Comparison of ENCODE assay signal across 25 mouse cellular contexts in the genomic region with DNA sequence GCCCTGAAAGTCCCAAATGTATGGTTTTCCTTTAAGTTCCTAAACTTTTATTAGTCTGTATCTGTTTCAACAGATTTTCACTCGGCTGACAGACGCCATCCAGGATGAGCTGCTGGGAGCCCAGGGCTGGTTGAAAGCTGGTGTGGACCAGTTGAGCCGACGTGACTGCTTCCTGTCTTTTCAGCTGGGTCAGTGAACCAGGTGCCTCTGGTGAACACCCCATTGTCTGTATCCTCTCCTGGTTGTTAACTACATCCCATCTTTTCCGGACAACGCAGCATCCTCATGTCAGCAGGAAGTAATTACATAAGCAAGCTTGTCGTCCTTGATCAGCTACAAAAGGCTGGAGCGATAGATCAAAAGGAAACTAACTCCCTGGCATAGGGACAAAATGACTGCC. TPM values are rescaled to one million over a fixed set of nuclear protein-coding genes. Genes with fewer than 3 reads are reported as not detected.
DNase-seq lines count a peak whose midpoint lies in the region; ATAC-seq lines count a peak whose summit lies in the region.
"Had no signal": no experiment of that assay in that cellular context is flagged by ENCODE, and none has a peak within 500 bp of the region (broad histone marks: within the 10 kb centered on the region; RNA-seq: fewer than 3 reads in every experiment).

No protein-coding gene starts in this region.

- ATAC-seq in hindbrain, embryonic 12.5 days (ENCODE audit: low FRiP score): no peak
- ATAC-seq: activated CD4-positive, CD25-positive, alpha-beta regulatory T cell, adult 4 months; CD4-positive, CD25-positive, alpha-beta regulatory T cell, adult 4 months; forebrain, embryonic 13.5 days; forebrain, embryonic 16.5 days; hindbrain, embryonic 16.5 days; Patski had no signal

- DNase-seq in retina, postnatal 1 day: peak; percentile 40
- no peak for DNase-seq in retina, embryonic 14.5 days (ENCODE audit: low spot score)
- DNase-seq in R1 (ENCODE audit: low read depth, low spot score): peak; percentile 52
- no peak for DNase-seq in limb, embryonic 10.5 days (ENCODE audit: low spot score)
- no peak for DNase-seq in gastrocnemius, postnatal 25 days
- DNase-seq: adrenal gland, adult 8-10 months; adrenal gland, postnatal 25 days; cerebellum, adult 11-12 months; cerebellum, adult 8-10 months; cerebellum, postnatal 10 days; cerebellum, postnatal 36 days; embryo, embryonic 11 days; gastrocnemius, postnatal 10 days; heart, adult 11 months had no signal

- no peak overlapping the region for H3K4me3 ChIP-seq in limb, embryonic 10.5 days
- H3K4me3 ChIP-seq in hindbrain, embryonic 12.5 days: no peak overlapping the region
- H3K4me3 ChIP-seq: forebrain, embryonic 10.5 days; forebrain, embryonic 13.5 days; hindbrain, embryonic 13.5 days had no signal

- H3K27me3 ChIP-seq in limb, embryonic 10.5 days (ENCODE audit: low read depth, poor library complexity, severe bottlenecking): no peaks in the 10 kb centered on the region
- no peaks in the 10 kb centered on the region for H3K27me3 ChIP-seq in hindbrain, embryonic 12.5 days
- H3K27me3 ChIP-seq: forebrain, embryonic 13.5 days had no signal

- WGBS in limb, embryonic 10.5 days: 54% methylated on average over 8 of the region's 8 CpGs
- WGBS in hindbrain, embryonic 12.5 days: 58% methylated on average over 8 of the region's 8 CpGs

- H3K4me2 ChIP-seq in hindbrain, embryonic 12.5 days (replicated peaks): no peak overlapping the region
- H3K4me2 ChIP-seq: forebrain, embryonic 13.5 days; heart, embryonic 11.5 days; hindbrain, embryonic 13.5 days had no signal

- H3K9me3 ChIP-seq in limb, embryonic 10.5 days (replicated peaks): no peaks in the 10 kb centered on the region
- no peaks in the 10 kb centered on the region for H3K9me3 ChIP-seq in hindbrain, embryonic 12.5 days (replicated peaks)
- H3K9me3 ChIP-seq: forebrain, embryonic 10.5 days; forebrain, embryonic 13.5 days; G1E; hindbrain, embryonic 13.5 days had no signal

- peaks cover 20% of the 10 kb centered on the region for H3K4me1 ChIP-seq in limb, embryonic 10.5 days
- no peaks in the 10 kb centered on the region for H3K4me1 ChIP-seq in hindbrain, embryonic 12.5 days
- H3K4me1 ChIP-seq: hindbrain, embryonic 13.5 days had no signal

- no peak overlapping the region for H3K9ac ChIP-seq in hindbrain, embryonic 12.5 days
- H3K9ac ChIP-seq: forebrain, embryonic 13.5 days; hindbrain, embryonic 13.5 days had no signal

- no peaks in the 10 kb centered on the region for H3K36me3 ChIP-seq in limb, embryonic 10.5 days
- H3K36me3 ChIP-seq in hindbrain, embryonic 12.5 days: no peaks in the 10 kb centered on the region
- H3K36me3 ChIP-seq: forebrain, embryonic 10.5 days; G1E; hindbrain, embryonic 13.5 days had no signal

- H3K27ac ChIP-seq in limb, embryonic 10.5 days: 0 out of 2 replicates have a peak overlapping the region, but pooled peaks have one; percentile 14
- H3K27ac ChIP-seq in hindbrain, embryonic 12.5 days: no peak overlapping the region
- H3K27ac ChIP-seq: forebrain, embryonic 10.5 days; forebrain, embryonic 13.5 days; hindbrain, embryonic 13.5 days had no signal

RNA-seq across cellular contexts. Expression of a gene that starts 9.1 kb away (rescaled TPM):
- polyA plus RNA-seq in limb, embryonic 10.5 days (2016; fragmentation: Nextera tagmentation; extraction: Ambion mirVana): 285 and 298 TPM in 2 replicates
- polyA plus RNA-seq in hindbrain, embryonic 12.5 days (2016; fragmentation: Nextera tagmentation; extraction: Ambion mirVana): 340 and 382 TPM in 2 replicates
- under 1 TPM; 0.72 to 0.92 TPM for total RNA-seq in gastrocnemius, postnatal 25 days (2021)
- polyA plus RNA-seq: CD4-positive, CD25-positive, alpha-beta regulatory T cell, adult 4 months; G1E had no signal

Comparison
In these comparisons a context has a peak if more than half of its experiments do, and no peak if none do; other contexts are left out.
1. DNase-seq: peak in retina, postnatal 1 day (single experiment) and R1 (single experiment); none in retina, embryonic 14.5 days (single experiment), limb, embryonic 10.5 days (single experiment) and gastrocnemius, postnatal 25 days (single experiment).